Mouse (Mus musculus): Measurements from ENCODE around the gene Sp1. TPM values are rescaled to one million over a fixed set of nuclear protein-coding genes. Genes with fewer than 3 reads are reported as not detected.

Gene Sp1
- total and polyA plus RNA-seq, 3 experiments: 23.5 to 31.8 (median 27.1) TPM

- DNase-seq (ENCODE audit: extremely low read depth): no peak
- H3K4me1 ChIP-seq (ENCODE audit: control insufficient read depth in 1 of 2, insufficient read depth in 2 of 2): peaks cover 17 to 55% of the 10 kb centered on the region in 2 experiments
- peaks cover 55% of the 10 kb centered on the region for H3K79me2 ChIP-seq (replicated peaks; ENCODE audit: control insufficient read depth, extremely low read depth, insufficient read depth, poor library complexity, severe bottlenecking)
- H3K36me3 ChIP-seq (replicated peaks in 1 of 2; ENCODE audit: control insufficient read depth in 1 of 2, insufficient read depth in 1 of 2, low read length in 1 of 2): peaks cover 23 to 47% of the 10 kb centered on the region in 2 experiments
- in situ Hi-C loops (cut with MboI; ENCODE audit: low pct_ligation_motif_present, low pct_unique_long_range_greater_than_20kb, low sequenced_read_pairs): no loop called here
- TF ChIP-seq CTCF (conservative IDR thresholded peaks at IDR 0.05 in 1 of 2, IDR thresholded peaks at IDR 0.05 in 1 of 2; ENCODE audit: low read depth in 2 of 2, low read length in 2 of 2) (peak in 1 of 2 experiments; percentile 44; a peak in 2 of 4 replicates), NRF1 (IDR thresholded peaks at IDR 0.05; ENCODE audit: low read depth, low read length) (no peak), KAT2A (IDR thresholded peaks at IDR 0.05; ENCODE audit: insufficient replicate concordance, low read length) (no peak), MXI1 (IDR thresholded peaks at IDR 0.05; ENCODE audit: low read depth, low read length) (no peak), JUN (IDR thresholded peaks at IDR 0.05; ENCODE audit: insufficient read depth, low read depth, low read length) (no peak)
- dilution Hi-C loops (cut with MboI; ENCODE audit: extremely low pct_ligation_motif_present, extremely low pct_unique_long_range_greater_than_20kb, low sequenced_read_pairs): no loop called here
- no peak overlapping the region for H3K4me3 ChIP-seq (replicated peaks in 1 of 3; ENCODE audit: low read depth in 2 of 3, low read length in 2 of 3, poor library complexity in 1 of 3)
- no peaks in the 10 kb centered on the region for H3K9me3 ChIP-seq (replicated peaks; ENCODE audit: low read length)
- H3K27ac ChIP-seq (ENCODE audit: insufficient read depth, low read depth): no peak overlapping the region
- no peak overlapping the region for H3K4me2 ChIP-seq (ENCODE audit: insufficient read depth, low read depth, poor library complexity, severe bottlenecking)
- no peaks in the 10 kb centered on the region for H3K27me3 ChIP-seq (replicated peaks)
- no peak overlapping the region for H3K9ac ChIP-seq (ENCODE audit: insufficient read depth, low read depth)
Observed at GRCm38 (mm10) chr15:102407681-102408557, 2.0 kb downstream of the Sp1 start.

- Histone ChIP-seq H3K4me1 (ENCODE audit: control insufficient read depth in 1 of 2, insufficient read depth in 2 of 2) (peaks cover 17 to 58% of the 10 kb centered on the region in 2 experiments), H3K36me3 (replicated peaks in 1 of 2; ENCODE audit: control insufficient read depth in 1 of 2, insufficient read depth in 1 of 2, low read length in 1 of 2) (peaks cover 23 to 49% of the 10 kb centered on the region in 2 experiments)
- no peak for TF ChIP-seq ZC3H11A (IDR thresholded peaks at IDR 0.05; ENCODE audit: low read depth, low read length)
- TF ChIP-seq JUN (IDR thresholded peaks at IDR 0.05; ENCODE audit: insufficient read depth, low read depth, low read length): no peak
- no peak for TF ChIP-seq BHLHE40 (IDR thresholded peaks at IDR 0.05; ENCODE audit: low read depth, low read length)
- TF ChIP-seq POLR2A (IDR thresholded peaks at IDR 0.05; ENCODE audit: low read depth, low read length): no peak
- no peak for TF ChIP-seq ETS1 (conservative IDR thresholded peaks at IDR 0.05; ENCODE audit: low read depth, low read length)
- no peak for TF ChIP-seq HCFC1 (IDR thresholded peaks at IDR 0.05; ENCODE audit: low read depth, low read length)
- no peak for TF ChIP-seq MAFK (IDR thresholded peaks at IDR 0.05; ENCODE audit: insufficient replicate concordance, low read length)
- no peak for TF ChIP-seq CTCF (conservative IDR thresholded peaks at IDR 0.05 in 1 of 2, IDR thresholded peaks at IDR 0.05 in 1 of 2; ENCODE audit: low read depth in 2 of 2, low read length in 2 of 2)
- no peak for TF ChIP-seq IRF4 (IDR thresholded peaks at IDR 0.05; ENCODE audit: low read depth, low read length)
- no peak for TF ChIP-seq ZMIZ1 (IDR thresholded peaks at IDR 0.05; ENCODE audit: low read depth, low read length)
- no peak for TF ChIP-seq RAD21 (IDR thresholded peaks at IDR 0.05; ENCODE audit: low read depth, low read length)
- no peak for TF ChIP-seq CHD2 (IDR thresholded peaks at IDR 0.05; ENCODE audit: low read length)
- no peak for TF ChIP-seq NELFE (IDR thresholded peaks at IDR 0.05; ENCODE audit: low read depth, low read length)
- no peak for TF ChIP-seq UBTF (IDR thresholded peaks at IDR 0.05; ENCODE audit: low read depth, low read length)
- no peak for TF ChIP-seq CHD1 (IDR thresholded peaks at IDR 0.05; ENCODE audit: low read depth, low read length)
- TF ChIP-seq PAX5 (IDR thresholded peaks at IDR 0.05; ENCODE audit: low read length): no peak
- TF ChIP-seq RCOR1 (conservative IDR thresholded peaks at IDR 0.05; ENCODE audit: low read depth, low read length): no peak
- TF ChIP-seq JUND (conservative IDR thresholded peaks at IDR 0.05; ENCODE audit: low read depth, low read length): no peak
Observed at GRCm38 (mm10) chr15:102408558-102409130, 2.7 kb downstream of the Sp1 start.

More at GRCm38 (mm10) chr15:102408558-102409130, 2.7 kb downstream of the Sp1 start:
- no peak overlapping the region for H3K9ac ChIP-seq (ENCODE audit: insufficient read depth, low read depth)
- H3K27ac ChIP-seq (ENCODE audit: insufficient read depth, low read depth): peak overlapping the region; percentile 14; the same call in 1 of the 2 replicates
- H3K4me2 ChIP-seq (ENCODE audit: insufficient read depth, low read depth, poor library complexity, severe bottlenecking): no peak overlapping the region
- peaks cover 63% of the 10 kb centered on the region for H3K79me2 ChIP-seq (replicated peaks; ENCODE audit: control insufficient read depth, extremely low read depth, insufficient read depth, poor library complexity, severe bottlenecking)
- in situ Hi-C loops (cut with MboI; ENCODE audit: low pct_ligation_motif_present, low pct_unique_long_range_greater_than_20kb, low sequenced_read_pairs): no loop called here
- no peaks in the 10 kb centered on the region for H3K9me3 ChIP-seq (replicated peaks; ENCODE audit: low read length)
- no peak for DNase-seq (ENCODE audit: extremely low read depth)
- dilution Hi-C loops (cut with MboI; ENCODE audit: extremely low pct_ligation_motif_present, extremely low pct_unique_long_range_greater_than_20kb, low sequenced_read_pairs): no loop called here
- no peaks in the 10 kb centered on the region for H3K27me3 ChIP-seq (replicated peaks)
- no peak overlapping the region for H3K4me3 ChIP-seq (replicated peaks in 1 of 3; ENCODE audit: low read depth in 2 of 3, low read length in 2 of 3, poor library complexity in 1 of 3)
